Mouse (Mus musculus) megakaryocyte-erythroid progenitor cell, adult 5-6 weeks (primary cell): ENCODE results near the gene 4933414I15Rik. TPM values are rescaled to one million over a fixed set of nuclear protein-coding genes. Genes with fewer than 3 reads are reported as not detected.

Experiments used
- total RNA-seq, 2 experiments: library from RNA; stranded (forward) in 1 of 2; stranded (reverse) in 1 of 2; fragments of 200-1000, 215-1000 nt in 1 of 2; fragments of >200 nt in 1 of 2; fragmentation: Nextera tagmentation in 1 of 2; gene quantifications; 2 replicates each; pipeline ENCODE4 v1.2.3; 2014 to 2017

4933414I15Rik gene
- total RNA-seq, 2 experiments from 2014 or later, result not detected

Other genes starting within 250 kb of the 4933414I15Rik start
- gene Zfp354c, start 116.0 kb downstream of the 4933414I15Rik start, total RNA-seq (2014; fragmentation: Nextera tagmentation), result 2.2 and 15.8 TPM in 2 replicates
- 0.38 and 2.8 TPM in 2 replicates for gene Zfp354c, start 116.0 kb downstream of the 4933414I15Rik start, total RNA-seq (2017)
- not detected in 2 replicates for gene Zfp879, start 102.2 kb downstream of the 4933414I15Rik start, total RNA-seq (2014; fragmentation: Nextera tagmentation)
- gene Zfp879, start 102.2 kb downstream of the 4933414I15Rik start, total RNA-seq (2017), result 0.08 and 0.14 TPM in 2 replicates
- gene Grm6, start 93.1 kb downstream of the 4933414I15Rik start, total RNA-seq (2014; fragmentation: Nextera tagmentation), result not detected in 2 replicates
- not detected in 2 replicates for gene Grm6, start 93.1 kb downstream of the 4933414I15Rik start, total RNA-seq (2017)
- not detected in 2 replicates for gene Zfp454, start 56.1 kb downstream of the 4933414I15Rik start, total RNA-seq (2014; fragmentation: Nextera tagmentation)
- not detected in 2 replicates for gene Zfp454, start 56.1 kb downstream of the 4933414I15Rik start, total RNA-seq (2017)
- gene Zfp2, start 27.6 kb downstream of the 4933414I15Rik start, total RNA-seq (2014; fragmentation: Nextera tagmentation), result 4.1 and 9.2 TPM in 2 replicates
- gene Zfp2, start 27.6 kb downstream of the 4933414I15Rik start, total RNA-seq (2017), result 4.9 and 6.0 TPM in 2 replicates
- gene Zfp354b, start 12.1 kb downstream of the 4933414I15Rik start, total RNA-seq (2014; fragmentation: Nextera tagmentation), result not detected in 2 replicates
- not detected in 2 replicates for gene Zfp354b, start 12.1 kb downstream of the 4933414I15Rik start, total RNA-seq (2017)
- gene Prop1, start 10.0 kb upstream of the 4933414I15Rik start, total RNA-seq (2014; fragmentation: Nextera tagmentation), result not detected in 2 replicates
- gene Prop1, start 10.0 kb upstream of the 4933414I15Rik start, total RNA-seq (2017), result not detected in 2 replicates
- gene Olfr1378, start 22.8 kb upstream of the 4933414I15Rik start, total RNA-seq (2014; fragmentation: Nextera tagmentation), result not detected in 2 replicates
- not detected in 2 replicates for gene Olfr1378, start 22.8 kb upstream of the 4933414I15Rik start, total RNA-seq (2017)
- not detected in 2 replicates for gene Olfr1377, start 38.2 kb upstream of the 4933414I15Rik start, total RNA-seq (2014; fragmentation: Nextera tagmentation)
- gene Olfr1377, start 38.2 kb upstream of the 4933414I15Rik start, total RNA-seq (2017), result not detected in 2 replicates
- gene Olfr51, start 59.8 kb upstream of the 4933414I15Rik start, total RNA-seq (2014; fragmentation: Nextera tagmentation), result not detected in 2 replicates
- not detected in 2 replicates for gene Olfr51, start 59.8 kb upstream of the 4933414I15Rik start, total RNA-seq (2017)
- not detected in 2 replicates for gene Olfr54, start 70.5 kb upstream of the 4933414I15Rik start, total RNA-seq (2014; fragmentation: Nextera tagmentation)
- not detected in 2 replicates for gene Olfr54, start 70.5 kb upstream of the 4933414I15Rik start, total RNA-seq (2017)
- gene Olfr1375, start 104.3 kb upstream of the 4933414I15Rik start, total RNA-seq (2014; fragmentation: Nextera tagmentation), result not detected in 2 replicates
- not detected in 2 replicates for gene Olfr1375, start 104.3 kb upstream of the 4933414I15Rik start, total RNA-seq (2017)
- gene Zfp354a, start 115.5 kb upstream of the 4933414I15Rik start, total RNA-seq (2014; fragmentation: Nextera tagmentation), result not detected in 2 replicates
- not detected in 2 replicates for gene Zfp354a, start 115.5 kb upstream of the 4933414I15Rik start, total RNA-seq (2017)